Mouse (Mus musculus): ENCODE measurements around the gene Apod.

The Apod gene

GRCm38 (mm10) chr16:31286801-31287488, 27.7 kb downstream of the Apod start:
- no peak for DNase-seq (ENCODE audit: low read depth in 2 of 2, low spot score in 2 of 2)

- DNase-seq (ENCODE audit: low read depth in 2 of 2, low spot score in 2 of 2): no peak
These were observed 32.6 kb downstream of the Apod start for GRCm38 (mm10) chr16:31281981-31282380.

- DNase-seq (ENCODE audit: low read depth in 2 of 2, low spot score in 2 of 2): no peak
These were observed 34.4 kb downstream of the Apod start for GRCm38 (mm10) chr16:31280176-31280575.

- no peak for DNase-seq (ENCODE audit: low read depth in 2 of 2, low spot score in 2 of 2)
These were observed 36.0 kb downstream of the Apod start for GRCm38 (mm10) chr16:31278581-31278980.

- no peak for DNase-seq (ENCODE audit: low read depth in 2 of 2, low spot score in 2 of 2)
These were observed 36.5 kb downstream of the Apod start for GRCm38 (mm10) chr16:31278081-31278480.

- no peak for DNase-seq (ENCODE audit: low read depth in 2 of 2, low spot score in 2 of 2)
These were observed 37.6 kb downstream of the Apod start for GRCm38 (mm10) chr16:31276962-31277361.

GRCm38 (mm10) chr16:31276539-31276938, 38.1 kb downstream of the Apod start:
- DNase-seq (ENCODE audit: low read depth in 2 of 2, low spot score in 2 of 2): no peak

GRCm38 (mm10) chr16:31274674-31275460, 39.7 kb downstream of the Apod start, which contains the start of gene Ppp1r2:
Gene Ppp1r2, minus strand, starts transcription at chr16:31275277.
- peak; percentile 87 to 88 for DNase-seq (ENCODE audit: low read depth in 2 of 2, low spot score in 2 of 2)

GRCm38 (mm10) chr16:31274084-31274483, 40.5 kb downstream of the Apod start:
- no peak for DNase-seq (ENCODE audit: low read depth in 2 of 2, low spot score in 2 of 2)

GRCm38 (mm10) chr16:31266692-31267091, 47.9 kb downstream of the Apod start:
- no peak for DNase-seq (ENCODE audit: low read depth in 2 of 2, low spot score in 2 of 2)

- no peak for DNase-seq (ENCODE audit: low read depth in 2 of 2, low spot score in 2 of 2)
These were observed 58.5 kb downstream of the Apod start for GRCm38 (mm10) chr16:31256151-31256550.

GRCm38 (mm10) chr16:31255685-31256084, 58.9 kb downstream of the Apod start:
- DNase-seq (ENCODE audit: low read depth in 2 of 2, low spot score in 2 of 2): no peak

- no peak for DNase-seq (ENCODE audit: low read depth in 2 of 2, low spot score in 2 of 2)
These were observed 65.2 kb downstream of the Apod start for GRCm38 (mm10) chr16:31249401-31249800.

GRCm38 (mm10) chr16:31248717-31249116, 65.9 kb downstream of the Apod start:
- no peak for DNase-seq (ENCODE audit: low read depth in 2 of 2, low spot score in 2 of 2)

- no peak for DNase-seq (ENCODE audit: low read depth in 2 of 2, low spot score in 2 of 2)
These were observed 67.2 kb downstream of the Apod start for GRCm38 (mm10) chr16:31247442-31247841.

Measured in CD8-positive naive resting alpha-beta T cell, adult 2 months (primary cell).